Mouse (Mus musculus) cortical plate, adult 2 months (tissue): ENCODE data around the gene Ctnnbl1. TPM values are rescaled to one million over a fixed set of nuclear protein-coding genes. Genes with fewer than 3 reads are reported as not detected.

ENCODE experiments used
- H3K27ac ChIP-seq: fragments of 200-500 bp; 2 replicates; pipeline ENCODE4 v1.5.1; 2012; ENCODE audit warnings: low read length, control low read depth, inconsistent platforms; ENCODE audit not compliant: insufficient read depth
- H3K4me1 ChIP-seq: fragments of 200-500 bp; 2 replicates; pipeline ENCODE4 v1.6.1; 2011; ENCODE audit warnings: low read length; ENCODE audit not compliant: control insufficient read depth, insufficient read depth
- H3K4me3 ChIP-seq: fragments of 200-500 bp; 2 replicates; pipeline ENCODE4 v1.5.1; 2011; ENCODE audit warnings: mild to moderate bottlenecking, low read length, control low read depth; ENCODE audit not compliant: insufficient read depth
- CTCF ChIP-seq: fragments of 200-500 bp; IDR thresholded peaks from 2 replicates; pipeline ENCODE4 v1.5.1; 2011; ENCODE audit warnings: mild to moderate bottlenecking, control low read depth, low read length; ENCODE audit not compliant: insufficient read depth; ENCODE audit errors: extremely low read depth
- POLR2A ChIP-seq: fragments of 200-500 bp; IDR thresholded peaks from 2 replicates; pipeline ENCODE4 v1.6.1; 2011; ENCODE audit warnings: mild to moderate bottlenecking, low read length, control low read depth; ENCODE audit not compliant: insufficient read depth; ENCODE audit errors: extremely low read depth
- polyA plus RNA-seq: library from polyadenylated mRNA; depleted of rRNA; stranded (reverse); fragments of >200 nt; gene quantifications from 2 replicates; pipeline ENCODE4 v1.2.3, GENCODE M21; 2012

Ctnnbl1 gene
- polyA plus RNA-seq, 1 experiment, result 25.8 TPM

GRCm38 (mm10) chr2:157790836-157791495, 53.8 kb downstream of the Ctnnbl1 start:
- H3K4me3 ChIP-seq, result no peak overlapping the region
- H3K27ac ChIP-seq, result no peak overlapping the region
- 0 out of 2 replicates have a peak, but pooled peaks cover 1% of the 10 kb centered on the region for H3K4me1 ChIP-seq
- TF ChIP-seq POLR2A, result no peak
- TF ChIP-seq CTCF, result no peak

- TF ChIP-seq POLR2A (no peak), CTCF (no peak)
- no peak overlapping the region for H3K27ac ChIP-seq
- H3K4me1 ChIP-seq, result 0 out of 2 replicates have a peak, but pooled peaks cover 1% of the 10 kb centered on the region
- no peak overlapping the region for H3K4me3 ChIP-seq
Observed at GRCm38 (mm10) chr2:157791528-157792162, 54.4 kb downstream of the Ctnnbl1 start.

- TF ChIP-seq CTCF (no peak), POLR2A (no peak)
- Histone ChIP-seq H3K4me3 (no peak overlapping the region), H3K27ac (no peak overlapping the region), H3K4me1 (0 out of 2 replicates have a peak, but pooled peaks cover 1% of the 10 kb centered on the region)
Observed at GRCm38 (mm10) chr2:157792840-157793552, 55.8 kb downstream of the Ctnnbl1 start.

- H3K4me3 ChIP-seq, result no peak overlapping the region
- no peak for TF ChIP-seq CTCF
- TF ChIP-seq POLR2A, result no peak
- H3K27ac ChIP-seq, result no peak overlapping the region
- H3K4me1 ChIP-seq, result 0 out of 2 replicates have a peak, but pooled peaks cover 1% of the 10 kb centered on the region
Observed at GRCm38 (mm10) chr2:157793851-157794332, 56.7 kb downstream of the Ctnnbl1 start.

GRCm38 (mm10) chr2:157795627-157796423, 58.6 kb downstream of the Ctnnbl1 start:
- no peak for TF ChIP-seq CTCF
- no peak for TF ChIP-seq POLR2A
- no peak overlapping the region for H3K27ac ChIP-seq
- H3K4me3 ChIP-seq, result no peak overlapping the region

GRCm38 (mm10) chr2:157799533-157799932, 62.3 kb downstream of the Ctnnbl1 start:
- Histone ChIP-seq H3K4me3 (no peak overlapping the region), H3K4me1 (peaks cover 9% of the 10 kb centered on the region; the same call in 1 of the 2 replicates), H3K27ac (no peak overlapping the region)
- TF ChIP-seq POLR2A, result no peak
- no peak for TF ChIP-seq CTCF

More at GRCm38 (mm10) chr2:157795627-157796423, 58.6 kb downstream of the Ctnnbl1 start:
- peaks cover 1% of the 10 kb centered on the region; the same call in 1 of the 2 replicates for H3K4me1 ChIP-seq

GRCm38 (mm10) chr2:157800288-157800687, 63.1 kb downstream of the Ctnnbl1 start:
- no peak overlapping the region for H3K4me3 ChIP-seq
- peaks cover 12% of the 10 kb centered on the region for H3K4me1 ChIP-seq
- TF ChIP-seq POLR2A (no peak), CTCF (no peak)
- H3K27ac ChIP-seq, result no peak overlapping the region

GRCm38 (mm10) chr2:157800746-157801501, 63.7 kb downstream of the Ctnnbl1 start:
- no peak overlapping the region for H3K27ac ChIP-seq
- no peak for TF ChIP-seq POLR2A
- no peak for TF ChIP-seq CTCF
- H3K4me1 ChIP-seq, result peaks cover 13% of the 10 kb centered on the region
- H3K4me3 ChIP-seq, result no peak overlapping the region
